Mouse (Mus musculus) heart, adult 2 months (tissue): ENCODE measurements around the gene Frmpd1. TPM values are rescaled to one million over a fixed set of nuclear protein-coding genes. Genes with fewer than 3 reads are reported as not detected.
A peak's percentile ranks its signal among the peaks of the same experiment; 100 is the strongest.

Experiments
- DNase-seq, 2 experiments: peaks; one replicate each; pipeline ENCODE4 v3.0.0; 2021
- H3K27ac ChIP-seq: fragments of 200-600 bp; 2 replicates; pipeline ENCODE4 v1.8.1; 2022
- H3K27me3 ChIP-seq: fragments of 200-500 bp; 2 replicates; pipeline ENCODE4 v1.6.1; 2012; ENCODE audit warnings: mild to moderate bottlenecking, low read length, inconsistent platforms, mixed read lengths; ENCODE audit not compliant: control insufficient read depth, insufficient read depth
- H3K36me3 ChIP-seq: fragments of 200-500 bp; 2 replicates; pipeline ENCODE4 v1.6.1; 2012; ENCODE audit warnings: low read length, inconsistent platforms; ENCODE audit not compliant: control insufficient read depth, insufficient read depth
- H3K4me1 ChIP-seq: fragments of 200-500 bp; 2 replicates; pipeline ENCODE4 v1.6.1; 2011; ENCODE audit warnings: low read length; ENCODE audit not compliant: control insufficient read depth, insufficient read depth
- H3K4me3 ChIP-seq: fragments of 200-600 bp; 2 replicates; pipeline ENCODE4 v1.8.1; 2022
- H3K79me2 ChIP-seq: fragments of 200-500 bp; replicated peaks from 2 replicates; pipeline ENCODE4 v1.6.1; 2012; ENCODE audit warnings: mild to moderate bottlenecking, inconsistent platforms, low read length, moderate library complexity, mixed read lengths; ENCODE audit not compliant: control insufficient read depth, insufficient read depth
- H3K9ac ChIP-seq: fragments of 200-500 bp; 2 replicates; pipeline ENCODE4 v1.6.1; 2012; ENCODE audit warnings: low read depth, mild to moderate bottlenecking, control low read depth, inconsistent platforms, low read length, mixed read lengths
- CTCF ChIP-seq: fragments of 200-600 bp; IDR thresholded peaks from 2 replicates; pipeline ENCODE4 v1.8.1; 2022; ENCODE audit warnings: antibody characterized with exemption, mild to moderate bottlenecking, moderate library complexity
- EP300 ChIP-seq: fragments of 200-500 bp; IDR thresholded peaks from 2 replicates; pipeline ENCODE4 v1.6.1; 2011; ENCODE audit warnings: low read depth, low read length, control low read depth; ENCODE audit not compliant: insufficient read depth
- POLR2A ChIP-seq: fragments of 200-500 bp; IDR thresholded peaks from 2 replicates; pipeline ENCODE4 v1.6.1; 2011; ENCODE audit warnings: mild to moderate bottlenecking, low read depth, low read length, control low read depth; ENCODE audit not compliant: insufficient read depth
- WGBS: fragments of 180-500 bp; shearing (Covaris S2); methylation state at CpG from one replicate; pipeline ENCODE4 v1.1.7; 2018; 5-methylcytosine and 5-hydroxymethylcytosine counted together
- intact Hi-C: fragments of 180-260 bp; cut with DNase I; formaldehyde crosslinking; loops from one replicate; pipeline ENCODE4 v1.15.1; 2025
- polyA plus RNA-seq: library from polyadenylated mRNA; depleted of rRNA; stranded (reverse); fragments of >200 nt; gene quantifications from 2 replicates; pipeline ENCODE4 v1.2.3, GENCODE M21; 2012
- total RNA-seq, 2 experiments: library from RNA; stranded (reverse); gene quantifications; 2 replicates each; pipeline ENCODE4 v1.2.3; 2021

Gene Frmpd1
- total and polyA plus RNA-seq, 3 experiments, result 0.34 to 0.55 (median 0.47) TPM

DNA sequence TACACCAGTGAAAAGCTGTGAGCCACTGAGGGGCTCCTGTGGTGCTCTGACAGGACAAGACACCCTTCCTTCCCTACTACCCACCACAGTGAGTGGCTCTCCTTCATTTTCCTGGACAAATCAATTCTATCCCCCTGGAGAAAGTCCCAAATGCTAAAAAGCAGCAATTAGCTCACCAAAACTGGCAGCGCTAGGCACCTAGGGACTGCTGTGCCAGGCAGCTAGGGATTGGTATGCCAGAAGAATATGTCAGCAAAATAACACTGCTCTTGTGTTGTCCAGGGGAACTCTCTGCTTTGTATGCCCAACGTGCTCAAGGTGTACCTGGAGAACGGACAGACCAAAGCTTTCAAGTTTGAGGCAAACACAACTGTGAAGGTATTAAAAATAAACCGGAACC lies 76.9 kb downstream of the Frmpd1 start:
- Histone ChIP-seq H3K79me2 (no peaks in the 10 kb centered on the region), H3K9ac (no peak overlapping the region), H3K36me3 (no peaks in the 10 kb centered on the region), H3K27ac (no peak overlapping the region), H3K4me1 (no peaks in the 10 kb centered on the region), H3K27me3 (no peaks in the 10 kb centered on the region), H3K4me3 (no peak overlapping the region)
- no peak for TF ChIP-seq POLR2A
- no peak for TF ChIP-seq EP300
- no peak for TF ChIP-seq CTCF
- no peak for DNase-seq
- intact Hi-C loops, result no loop called here
- 87% methylated on average over 4 of the region's 4 CpGs for WGBS

DNA sequence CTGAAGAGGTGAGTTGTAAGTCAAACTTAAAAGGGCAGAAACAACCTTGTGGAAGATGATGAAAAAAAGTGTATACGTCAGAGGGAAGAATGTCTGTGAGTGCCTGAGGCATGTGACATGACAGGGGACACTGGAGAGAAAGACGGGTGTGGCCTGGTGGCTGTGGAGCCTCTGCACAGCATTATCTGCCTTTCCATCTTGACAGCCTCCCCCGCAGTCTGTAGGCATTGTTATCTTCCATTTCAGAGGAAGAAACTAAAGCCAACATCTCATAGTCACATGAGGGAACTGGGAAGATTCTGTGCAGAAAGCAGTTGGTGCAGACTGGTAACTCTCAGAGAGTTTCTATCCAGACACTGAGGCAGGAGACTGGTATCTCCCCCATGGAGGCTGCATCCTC lies 83.2 kb downstream of the Frmpd1 start:
- no peaks in the 10 kb centered on the region for H3K4me1 ChIP-seq
- no peak for DNase-seq
- no peak overlapping the region for H3K4me3 ChIP-seq
- no peaks in the 10 kb centered on the region for H3K79me2 ChIP-seq
- H3K36me3 ChIP-seq, result no peaks in the 10 kb centered on the region
- no peak overlapping the region for H3K27ac ChIP-seq
- no peak for TF ChIP-seq EP300
- no peak for TF ChIP-seq POLR2A
- TF ChIP-seq CTCF, result no peak
- no peak overlapping the region for H3K9ac ChIP-seq
- 52% methylated on average over 3 of the region's 3 CpGs for WGBS
- H3K27me3 ChIP-seq, result no peaks in the 10 kb centered on the region
- intact Hi-C loops, result no loop called here

DNA sequence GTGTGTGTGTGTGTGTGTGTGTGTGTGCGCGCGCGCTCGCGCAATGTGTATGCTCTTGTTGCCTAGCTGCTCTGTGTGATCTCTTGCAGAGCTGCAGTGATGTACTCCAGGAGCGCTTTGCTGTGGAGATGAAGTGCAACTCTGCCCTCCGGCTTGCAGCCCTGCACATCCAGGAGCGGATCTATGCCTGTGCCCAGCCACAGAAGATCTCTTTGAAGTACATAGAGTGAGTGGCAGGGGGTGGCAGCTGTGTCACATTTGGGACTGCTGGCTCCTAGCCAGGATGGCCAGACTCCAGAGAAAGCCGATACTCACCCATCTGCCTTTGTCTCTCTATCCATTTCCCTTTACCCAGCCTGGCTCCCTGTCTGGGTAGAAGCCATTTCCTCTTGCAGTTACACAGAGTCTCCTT lies 86.4 kb downstream of the Frmpd1 start:
- H3K27ac ChIP-seq, result no peak overlapping the region
- DNase-seq, result no peak

DNA sequence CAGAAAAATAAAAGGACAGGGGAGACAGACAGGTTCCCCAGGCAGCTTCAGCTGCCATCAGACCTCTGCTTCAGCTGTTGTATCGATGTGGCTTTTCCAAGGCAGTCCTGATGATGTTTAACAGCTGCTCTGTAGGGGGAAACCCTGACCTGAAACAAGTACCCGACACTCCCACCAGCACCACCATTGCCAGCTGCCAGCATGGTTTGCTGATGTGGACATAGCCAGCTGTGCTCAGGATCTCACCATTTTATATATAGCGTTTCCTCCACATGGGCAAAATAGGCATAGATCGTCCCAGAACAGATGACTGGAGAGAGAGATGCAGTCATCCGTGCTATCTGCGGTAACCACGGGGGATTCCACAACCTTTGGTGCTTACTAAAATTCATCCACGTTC lies 91.1 kb downstream of the Frmpd1 start:
- no peak overlapping the region for H3K9ac ChIP-seq
- no peaks in the 10 kb centered on the region for H3K36me3 ChIP-seq
- H3K27me3 ChIP-seq, result no peaks in the 10 kb centered on the region
- TF ChIP-seq POLR2A (no peak), EP300 (no peak), CTCF (no peak)
- intact Hi-C loops, result no loop called here
- H3K4me3 ChIP-seq, result no peak overlapping the region
- no peak for DNase-seq
- H3K27ac ChIP-seq, result no peak overlapping the region
- H3K4me1 ChIP-seq, result no peaks in the 10 kb centered on the region
- H3K79me2 ChIP-seq, result no peaks in the 10 kb centered on the region
- WGBS, result 77% methylated on average over 8 of the region's 8 CpGs

More for the DNA sequence above, 86.4 kb downstream of the Frmpd1 start:
- intact Hi-C loops, result no loop called here
- no peaks in the 10 kb centered on the region for H3K4me1 ChIP-seq
- 51% methylated on average over 10 of the region's 10 CpGs for WGBS
- H3K27me3 ChIP-seq, result no peaks in the 10 kb centered on the region
- H3K9ac ChIP-seq, result no peak overlapping the region
- H3K79me2 ChIP-seq, result no peaks in the 10 kb centered on the region
- H3K4me3 ChIP-seq, result no peak overlapping the region
- TF ChIP-seq POLR2A, result no peak
- no peak for TF ChIP-seq CTCF
- no peak for TF ChIP-seq EP300
- H3K36me3 ChIP-seq, result no peaks in the 10 kb centered on the region

DNA sequence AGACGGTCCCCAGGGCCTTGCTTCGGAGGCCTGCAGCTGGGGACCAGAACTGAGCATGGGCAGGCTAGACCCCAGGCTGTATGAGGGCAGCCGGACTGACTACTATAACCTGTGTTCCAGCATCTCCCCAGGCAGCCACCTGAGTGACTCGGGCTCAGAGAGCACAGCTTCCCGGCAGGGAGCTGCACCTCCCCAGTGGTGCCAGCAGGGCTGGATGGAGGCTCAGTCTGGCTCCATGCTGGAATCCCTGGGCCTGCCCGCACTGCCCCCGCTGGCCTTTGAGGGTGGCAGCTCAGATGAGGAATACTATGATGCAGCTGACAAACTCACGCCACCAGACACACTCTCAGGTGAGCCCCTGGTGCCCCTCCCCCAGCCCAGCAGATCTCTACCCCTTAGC lies 94.6 kb downstream of the Frmpd1 start:
- Histone ChIP-seq H3K36me3 (no peaks in the 10 kb centered on the region), H3K27ac (no peak overlapping the region), H3K4me3 (no peak overlapping the region), H3K4me1 (no peaks in the 10 kb centered on the region), H3K9ac (no peak overlapping the region), H3K79me2 (no peaks in the 10 kb centered on the region), H3K27me3 (no peaks in the 10 kb centered on the region)
- intact Hi-C loops, result no loop called here
- WGBS, result 51% methylated on average over 8 of the region's 8 CpGs
- TF ChIP-seq EP300, result no peak
- TF ChIP-seq CTCF, result no peak
- TF ChIP-seq POLR2A, result no peak
- no peak for DNase-seq

DNA sequence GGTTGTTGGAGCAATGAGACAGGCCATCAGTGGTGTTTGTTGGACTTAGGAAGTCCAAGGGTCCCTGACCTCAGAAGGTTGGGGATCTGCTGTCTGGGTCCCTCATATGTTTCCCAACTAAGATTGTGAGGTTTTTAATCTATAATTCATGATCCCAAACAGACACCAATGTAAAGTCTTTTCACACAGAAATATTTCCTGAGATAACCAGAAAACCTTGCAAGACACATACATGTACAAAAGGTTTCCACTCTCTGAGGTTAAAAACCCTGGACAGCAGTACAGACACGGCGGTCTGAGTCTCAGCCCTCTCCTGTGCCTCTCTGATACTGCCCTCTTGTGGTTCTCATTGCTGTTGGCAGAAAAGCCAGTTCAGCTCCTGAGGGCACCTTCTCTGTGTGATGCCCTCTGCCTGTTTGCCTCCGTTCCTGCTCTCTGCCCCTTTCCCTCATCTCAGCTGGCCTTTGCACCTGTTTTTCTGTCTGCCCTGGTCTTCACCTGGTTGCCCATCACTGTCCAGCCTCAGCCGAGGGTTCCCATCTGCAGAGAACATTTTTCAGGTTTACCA lies 95.4 kb downstream of the Frmpd1 start:
- intact Hi-C loops, result loop anchor here (1.0 kb wide), 3 partner anchors 183 to 307 kb away; no protein-coding TSS in a partner anchor
- Histone ChIP-seq H3K79me2 (no peaks in the 10 kb centered on the region), H3K36me3 (no peaks in the 10 kb centered on the region), H3K27ac (no peak overlapping the region), H3K4me3 (no peak overlapping the region), H3K9ac (no peak overlapping the region), H3K4me1 (no peaks in the 10 kb centered on the region), H3K27me3 (no peaks in the 10 kb centered on the region)
- TF ChIP-seq EP300 (peak; percentile 83; the same call in 1 of the 2 replicates), POLR2A (no peak), CTCF (peak; percentile 94; the same call in 1 of the 2 replicates)
- peak; percentile 30 to 43 for DNase-seq
- 23% methylated on average over 4 of the region's 4 CpGs for WGBS
